Mouse (Mus musculus): ENCODE data around the gene Iba57.

DNA sequence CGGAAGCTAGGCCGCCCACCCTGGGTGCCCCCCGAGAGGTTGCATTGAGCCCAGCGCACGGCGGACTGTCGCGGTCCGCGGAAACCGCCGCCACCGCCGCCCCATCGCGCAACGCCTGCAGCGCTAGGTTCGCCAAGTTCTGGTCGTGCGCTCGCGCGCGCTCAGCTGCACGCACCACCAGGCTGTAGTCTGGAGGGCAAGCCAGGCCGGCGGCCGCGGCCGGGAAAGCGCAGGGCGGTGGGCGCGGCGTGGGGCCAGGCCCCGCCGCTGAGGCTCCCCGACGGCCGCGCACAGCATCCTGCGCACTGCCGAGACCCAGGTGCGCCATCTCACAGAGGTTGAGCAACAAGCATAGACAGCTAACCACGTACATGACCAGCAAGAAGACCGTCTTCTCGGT, 12.9 kb upstream of the Iba57 start:
- TF ChIP-seq POLR2A (IDR thresholded peaks at IDR 0.05; ENCODE audit: insufficient read depth, low read length) (no peak), CTCF (IDR thresholded peaks at IDR 0.05; ENCODE audit: low read depth, low read length) (no peak)
